Mouse (Mus musculus) liver, postnatal 0 days (tissue): ENCODE results near the gene Defb36.

Experiments used
- CTCF ChIP-seq: sonication (generic); IDR thresholded peaks from 2 replicates; pipeline ENCODE4 v1.5.1; 2016; ENCODE audit warnings: antibody characterized with exemption, low read depth
- EP300 ChIP-seq: IDR thresholded peaks from 2 replicates; pipeline ENCODE4 v1.6.1; 2016; ENCODE audit warnings: antibody characterized with exemption, low read depth, mild to moderate bottlenecking

DNA sequence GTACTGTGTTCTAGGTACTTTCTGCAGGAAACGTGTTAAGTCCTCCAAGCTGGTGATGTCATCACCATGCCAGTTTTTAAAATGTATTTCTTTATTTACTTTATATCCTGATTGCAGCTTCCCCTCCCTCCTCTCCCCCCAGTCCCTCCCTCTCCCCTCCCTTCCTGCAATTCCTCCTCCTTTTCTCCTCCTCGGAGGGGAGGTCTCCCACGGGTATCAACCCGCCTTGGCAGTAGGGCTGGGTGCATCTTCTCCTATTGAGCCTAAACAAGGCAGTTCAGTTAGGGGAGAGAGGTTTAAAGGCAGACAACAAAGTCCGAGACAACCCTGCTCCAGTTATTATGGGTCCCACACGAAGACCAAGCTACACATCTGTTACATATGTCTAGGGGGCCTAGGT is 34.7 kb downstream of the Defb36 start:
- TF ChIP-seq CTCF: no peak
- no peak for TF ChIP-seq EP300
